ENCODE assay signal across 27 mouse cellular contexts in genomic region chr3:149956993-149957392, GRCm38 (mm10).
"Had no signal": no experiment of that assay in that cellular context is flagged by ENCODE, and none has a peak within 500 bp of the region (broad histone marks: within the 10 kb centered on the region; RNA-seq: fewer than 3 reads in every experiment).

No protein-coding gene starts in this region.

- ATAC-seq: hindbrain, embryonic 16.5 days; inflammation-experienced regulatory T-cells, adult 6 months; intestine, embryonic 15.5 days; intestine, postnatal 0 days had no signal

- H3K9ac ChIP-seq: heart, embryonic 13.5 days; heart, embryonic 15.5 days; hindbrain, embryonic 12.5 days; hindbrain, embryonic 14.5 days; intestine, embryonic 15.5 days; kidney, embryonic 15.5 days; limb, embryonic 12.5 days; liver, embryonic 13.5 days had no signal

- H3K27ac ChIP-seq: heart, adult 2 months; heart, embryonic 13.5 days; heart, embryonic 15.5 days; hindbrain, embryonic 10.5 days; hindbrain, embryonic 12.5 days; hindbrain, embryonic 14.5 days; intestine, embryonic 15.5 days; kidney, embryonic 15.5 days; kidney, postnatal 0 days; limb, embryonic 10.5 days; limb, embryonic 12.5 days; liver, embryonic 13.5 days had no signal

- H3K9me3 ChIP-seq: heart, embryonic 13.5 days; heart, embryonic 15.5 days; hindbrain, embryonic 10.5 days; hindbrain, embryonic 12.5 days; intestine, embryonic 15.5 days; kidney, embryonic 15.5 days; limb, embryonic 10.5 days; limb, embryonic 12.5 days; liver, embryonic 13.5 days had no signal

- H3K36me3 ChIP-seq: heart, embryonic 13.5 days; heart, embryonic 15.5 days; hindbrain, embryonic 10.5 days; hindbrain, embryonic 12.5 days; intestine, embryonic 15.5 days; kidney, embryonic 15.5 days; limb, embryonic 10.5 days; limb, embryonic 12.5 days; liver, embryonic 13.5 days had no signal

- H3K4me1 ChIP-seq: heart, embryonic 13.5 days; heart, embryonic 15.5 days; hindbrain, embryonic 10.5 days; hindbrain, embryonic 12.5 days; intestine, embryonic 15.5 days; kidney, embryonic 15.5 days; limb, embryonic 10.5 days; limb, embryonic 12.5 days; liver, embryonic 13.5 days had no signal

- H3K27me3 ChIP-seq: heart, embryonic 13.5 days; heart, embryonic 15.5 days; hindbrain, embryonic 12.5 days; intestine, embryonic 15.5 days; kidney, embryonic 15.5 days; limb, embryonic 12.5 days; liver, embryonic 13.5 days had no signal

- H3K4me3 ChIP-seq: heart, adult 2 months; heart, embryonic 13.5 days; heart, embryonic 15.5 days; hindbrain, embryonic 10.5 days; hindbrain, embryonic 12.5 days; intestine, embryonic 15.5 days; kidney, embryonic 15.5 days; limb, embryonic 10.5 days; limb, embryonic 12.5 days; liver, embryonic 13.5 days had no signal

- DNase-seq: gastrocnemius, postnatal 14 days; gastrocnemius, postnatal 36 days; heart, adult 11 months; heart, adult 2 months; heart, postnatal 14 days; heart, postnatal 36 days; kidney, adult 18-20 months; kidney, adult 8-10 months; kidney, postnatal 14 days; kidney, postnatal 36 days; layer of hippocampus, adult 9-11 months; layer of hippocampus, postnatal 36 days; liver; liver, embryonic 13.5 days had no signal
